Mouse (Mus musculus): ENCODE measurements at regions not wholly inside any gene's neighbourhood (a gene's known extent, or its start where the extent isn't known, plus 50 kb on each side); places are given as distances from the start of the nearest gene placed in this dataset.

GRCm38 (mm10) chr8:8325420-8325819, 335.6 kb downstream of the Efnb2 start:
- H3K36me3 ChIP-seq (ENCODE audit: control insufficient read depth, insufficient read depth, low read length) = no peaks in the 10 kb centered on the region
- H3K9me3 ChIP-seq (ENCODE audit: control insufficient read depth, low read length) = no peaks in the 10 kb centered on the region
- H3K4me2 ChIP-seq (ENCODE audit: low read length) = no peak overlapping the region
- no peaks in the 10 kb centered on the region; the same call in 1 of the 2 replicates for H3K27me3 ChIP-seq (ENCODE audit: control insufficient read depth, insufficient read depth, low read length)
- no peak overlapping the region for H3K27ac ChIP-seq (replicated peaks; ENCODE audit: low read depth, low read length)
- no peak overlapping the region for H3K9ac ChIP-seq (replicated peaks; ENCODE audit: low read length)
- DNase-seq (no peak), ATAC-seq (ENCODE audit: low FRiP score, low TSS enrichment) (no peak)
- H3K4me3 ChIP-seq (replicated peaks; ENCODE audit: low read depth, low read length) = no peak overlapping the region
- no peaks in the 10 kb centered on the region for H3K4me1 ChIP-seq (ENCODE audit: control insufficient read depth, insufficient read depth, low read length)
- 49% methylated on average over 4 of the region's 4 CpGs for WGBS

GRCm38 (mm10) chr8:8324520-8324919, 336.5 kb downstream of the Efnb2 start:
- Histone ChIP-seq H3K4me2 (ENCODE audit: low read length) (no peak overlapping the region), H3K27me3 (ENCODE audit: control insufficient read depth, insufficient read depth, low read length) (no peaks in the 10 kb centered on the region; the same call in 1 of the 2 replicates), H3K4me1 (ENCODE audit: control insufficient read depth, insufficient read depth, low read length) (no peaks in the 10 kb centered on the region), H3K9ac (replicated peaks; ENCODE audit: low read length) (no peak overlapping the region), H3K9me3 (ENCODE audit: control insufficient read depth, low read length) (no peaks in the 10 kb centered on the region), H3K27ac (replicated peaks; ENCODE audit: low read depth, low read length) (no peak overlapping the region), H3K4me3 (replicated peaks; ENCODE audit: low read depth, low read length) (no peak overlapping the region), H3K36me3 (ENCODE audit: control insufficient read depth, insufficient read depth, low read length) (no peaks in the 10 kb centered on the region)
- WGBS = 57% methylated on average over 5 of the region's 5 CpGs
- no peak for DNase-seq
- ATAC-seq (ENCODE audit: low FRiP score, low TSS enrichment) = no peak

GRCm38 (mm10) chr8:8308253-8308652, 352.8 kb downstream of the Efnb2 start:
- Histone ChIP-seq H3K9ac (replicated peaks; ENCODE audit: low read length) (no peak overlapping the region), H3K4me1 (ENCODE audit: control insufficient read depth, insufficient read depth, low read length) (no peaks in the 10 kb centered on the region), H3K4me2 (ENCODE audit: low read length) (no peak overlapping the region), H3K27me3 (ENCODE audit: control insufficient read depth, insufficient read depth, low read length) (no peaks in the 10 kb centered on the region), H3K4me3 (replicated peaks; ENCODE audit: low read depth, low read length) (no peak overlapping the region), H3K36me3 (ENCODE audit: control insufficient read depth, insufficient read depth, low read length) (no peaks in the 10 kb centered on the region), H3K9me3 (ENCODE audit: control insufficient read depth, low read length) (no peaks in the 10 kb centered on the region), H3K27ac (replicated peaks; ENCODE audit: low read depth, low read length) (no peak overlapping the region)
- 56% methylated on average over 7 of the region's 7 CpGs for WGBS
- DNase-seq (peak; percentile 31), ATAC-seq (ENCODE audit: low FRiP score, low TSS enrichment) (no peak)

- no peaks in the 10 kb centered on the region for H3K27me3 ChIP-seq (ENCODE audit: control insufficient read depth, insufficient read depth, low read length)
- DNase-seq (no peak), ATAC-seq (ENCODE audit: low FRiP score, low TSS enrichment) (no peak)
- WGBS = 89% methylated on average over 9 of the region's 9 CpGs
- H3K27ac ChIP-seq (replicated peaks; ENCODE audit: low read depth, low read length) = no peak overlapping the region
- no peak overlapping the region for H3K4me2 ChIP-seq (ENCODE audit: low read length)
- no peaks in the 10 kb centered on the region for H3K36me3 ChIP-seq (ENCODE audit: control insufficient read depth, insufficient read depth, low read length)
- no peak overlapping the region for H3K4me3 ChIP-seq (replicated peaks; ENCODE audit: low read depth, low read length)
- no peaks in the 10 kb centered on the region for H3K9me3 ChIP-seq (ENCODE audit: control insufficient read depth, low read length)
- H3K9ac ChIP-seq (replicated peaks; ENCODE audit: low read length) = no peak overlapping the region
- H3K4me1 ChIP-seq (ENCODE audit: control insufficient read depth, insufficient read depth, low read length) = no peaks in the 10 kb centered on the region
Measured at GRCm38 (mm10) chr8:8307487-8307886, 353.6 kb downstream of the Efnb2 start.

- DNase-seq (no peak), ATAC-seq (ENCODE audit: low FRiP score, low TSS enrichment) (no peak)
- no peaks in the 10 kb centered on the region for H3K9me3 ChIP-seq (ENCODE audit: control insufficient read depth, low read length)
- no peak overlapping the region for H3K4me3 ChIP-seq (replicated peaks; ENCODE audit: low read depth, low read length)
- no peak overlapping the region for H3K4me2 ChIP-seq (ENCODE audit: low read length)
- H3K36me3 ChIP-seq (ENCODE audit: control insufficient read depth, insufficient read depth, low read length) = no peaks in the 10 kb centered on the region
- H3K27ac ChIP-seq (replicated peaks; ENCODE audit: low read depth, low read length) = no peak overlapping the region
- WGBS = 84% methylated on average over 6 of the region's 6 CpGs
- no peak overlapping the region for H3K9ac ChIP-seq (replicated peaks; ENCODE audit: low read length)
- no peaks in the 10 kb centered on the region for H3K4me1 ChIP-seq (ENCODE audit: control insufficient read depth, insufficient read depth, low read length)
- H3K27me3 ChIP-seq (ENCODE audit: control insufficient read depth, insufficient read depth, low read length) = no peaks in the 10 kb centered on the region
Measured at GRCm38 (mm10) chr8:8299965-8300767, 360.9 kb downstream of the Efnb2 start.

- Histone ChIP-seq H3K27ac (replicated peaks; ENCODE audit: low read depth, low read length) (no peak overlapping the region), H3K4me3 (replicated peaks; ENCODE audit: low read depth, low read length) (no peak overlapping the region), H3K9me3 (ENCODE audit: control insufficient read depth, low read length) (no peaks in the 10 kb centered on the region), H3K4me2 (ENCODE audit: low read length) (no peak overlapping the region), H3K36me3 (ENCODE audit: control insufficient read depth, insufficient read depth, low read length) (no peaks in the 10 kb centered on the region), H3K4me1 (ENCODE audit: control insufficient read depth, insufficient read depth, low read length) (no peaks in the 10 kb centered on the region), H3K27me3 (ENCODE audit: control insufficient read depth, insufficient read depth, low read length) (no peaks in the 10 kb centered on the region), H3K9ac (replicated peaks; ENCODE audit: low read length) (no peak overlapping the region)
- WGBS = 70% methylated on average over 6 of the region's 6 CpGs
- ATAC-seq (ENCODE audit: low FRiP score, low TSS enrichment) (no peak), DNase-seq (no peak)
Measured at GRCm38 (mm10) chr8:8292577-8293247, 368.3 kb downstream of the Efnb2 start.

- 81% methylated on average over 4 of the region's 4 CpGs for WGBS
Measured at GRCm38 (mm10) chr8:8285876-8286275, 375.2 kb downstream of the Efnb2 start.

GRCm38 (mm10) chr8:8274987-8275386, 386.1 kb downstream of the Efnb2 start:
- ATAC-seq (ENCODE audit: low FRiP score, low TSS enrichment) = no peak
- Histone ChIP-seq H3K9ac (replicated peaks; ENCODE audit: low read length) (no peak overlapping the region), H3K9me3 (ENCODE audit: control insufficient read depth, low read length) (no peaks in the 10 kb centered on the region), H3K4me1 (ENCODE audit: control insufficient read depth, insufficient read depth, low read length) (no peaks in the 10 kb centered on the region), H3K27me3 (ENCODE audit: control insufficient read depth, insufficient read depth, low read length) (no peaks in the 10 kb centered on the region), H3K27ac (replicated peaks; ENCODE audit: low read depth, low read length) (no peak overlapping the region), H3K4me3 (replicated peaks; ENCODE audit: low read depth, low read length) (no peak overlapping the region), H3K4me2 (ENCODE audit: low read length) (no peak overlapping the region), H3K36me3 (ENCODE audit: control insufficient read depth, insufficient read depth, low read length) (no peaks in the 10 kb centered on the region)
- DNase-seq = no peak
- WGBS = 68% methylated on average over 1 of the region's 1 CpGs

More at GRCm38 (mm10) chr8:8285876-8286275, 375.2 kb downstream of the Efnb2 start:
- H3K9me3 ChIP-seq (ENCODE audit: control insufficient read depth, low read length) = no peaks in the 10 kb centered on the region
- no peak overlapping the region for H3K4me3 ChIP-seq (replicated peaks; ENCODE audit: low read depth, low read length)
- no peak overlapping the region for H3K27ac ChIP-seq (replicated peaks; ENCODE audit: low read depth, low read length)
- no peaks in the 10 kb centered on the region for H3K4me1 ChIP-seq (ENCODE audit: control insufficient read depth, insufficient read depth, low read length)
- no peak overlapping the region for H3K4me2 ChIP-seq (ENCODE audit: low read length)
- no peaks in the 10 kb centered on the region for H3K27me3 ChIP-seq (ENCODE audit: control insufficient read depth, insufficient read depth, low read length)
- H3K36me3 ChIP-seq (ENCODE audit: control insufficient read depth, insufficient read depth, low read length) = no peaks in the 10 kb centered on the region
- H3K9ac ChIP-seq (replicated peaks; ENCODE audit: low read length) = no peak overlapping the region
- DNase-seq = no peak
- ATAC-seq (ENCODE audit: low FRiP score, low TSS enrichment) = no peak

GRCm38 (mm10) chr8:8274211-8274641, 386.8 kb downstream of the Efnb2 start:
- no peak overlapping the region for H3K27ac ChIP-seq (replicated peaks; ENCODE audit: low read depth, low read length)
- ATAC-seq (ENCODE audit: low FRiP score, low TSS enrichment) = no peak
- DNase-seq = no peak
- H3K4me2 ChIP-seq (ENCODE audit: low read length) = no peak overlapping the region
- H3K4me3 ChIP-seq (replicated peaks; ENCODE audit: low read depth, low read length) = no peak overlapping the region
- no peaks in the 10 kb centered on the region for H3K36me3 ChIP-seq (ENCODE audit: control insufficient read depth, insufficient read depth, low read length)
- no peaks in the 10 kb centered on the region for H3K4me1 ChIP-seq (ENCODE audit: control insufficient read depth, insufficient read depth, low read length)
- H3K9me3 ChIP-seq (ENCODE audit: control insufficient read depth, low read length) = no peaks in the 10 kb centered on the region
- no peaks in the 10 kb centered on the region for H3K27me3 ChIP-seq (ENCODE audit: control insufficient read depth, insufficient read depth, low read length)
- WGBS = 80% methylated on average over 3 of the region's 3 CpGs
- no peak overlapping the region for H3K9ac ChIP-seq (replicated peaks; ENCODE audit: low read length)
